Mouse (Mus musculus) layer of hippocampus, postnatal 14 days (tissue): ENCODE measurements around the gene Srsf4. TPM values are rescaled to one million over a fixed set of nuclear protein-coding genes. Genes with fewer than 3 reads are reported as not detected.

Source experiments
- DNase-seq, 2 experiments: peaks; one replicate each; pipeline ENCODE4 v3.0.0; 2021 to 2022; ENCODE audit warnings: low spot score in 2 of 2, mixed read lengths in 1 of 2
- total RNA-seq, 2 experiments: library from RNA; stranded (reverse); gene quantifications; 2 replicates each; pipeline ENCODE4 v1.2.3; 2021

Gene Srsf4
- total RNA-seq, 2 experiments from 2014 or later, result 68.6 to 70.3 TPM

GRCm38 (mm10) chr4:131914046-131914643 lies 40.7 kb downstream of the Srsf4 start:
- DNase-seq, result no peak

GRCm38 (mm10) chr4:131914891-131915469 lies 41.6 kb downstream of the Srsf4 start:
- DNase-seq, result no peak

DNA sequence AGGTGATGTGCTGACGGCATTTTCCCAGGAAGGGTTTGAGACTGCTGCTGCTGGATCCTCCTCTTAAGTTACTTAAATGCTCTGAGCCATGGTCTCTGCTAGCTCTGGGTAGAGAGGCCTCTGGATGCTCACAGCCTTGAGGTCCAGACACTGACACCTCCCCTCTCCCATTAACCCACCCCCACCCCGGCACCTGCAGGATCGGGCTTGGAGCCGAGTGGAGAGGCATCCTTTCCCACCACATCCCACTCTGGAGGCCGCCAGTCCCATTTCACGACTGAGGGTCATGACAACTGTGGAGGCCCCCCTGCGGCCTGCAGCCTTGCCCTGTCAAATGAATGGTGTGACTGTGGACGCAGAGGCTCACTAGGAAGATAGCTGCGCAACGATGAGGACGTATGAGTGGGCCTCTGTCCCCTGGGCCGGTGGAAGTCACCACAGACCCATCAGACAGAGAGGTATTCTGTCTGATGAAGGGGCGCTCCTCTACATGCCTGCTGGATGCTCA lies 42.5 kb downstream of the Srsf4 start:
- no peak for DNase-seq

DNA sequence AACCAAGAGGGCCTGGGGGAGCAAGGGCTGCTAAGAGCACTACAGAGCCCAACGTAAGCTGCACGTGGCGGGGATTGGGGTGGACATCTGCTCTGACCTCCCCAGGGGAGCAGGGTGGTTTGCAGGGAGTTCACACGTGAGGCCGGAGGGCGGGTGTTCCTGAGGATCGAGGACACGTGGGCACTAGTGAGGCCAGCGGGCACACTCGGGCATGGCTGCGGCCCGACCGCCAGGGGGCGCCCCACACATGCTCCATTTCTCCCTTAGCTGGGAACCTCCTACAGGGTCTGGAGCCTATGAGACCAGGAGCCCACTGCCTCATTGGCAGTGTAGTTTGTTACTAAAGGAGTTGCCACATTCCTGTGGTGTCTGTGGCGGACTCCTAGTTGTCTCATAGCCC lies 43.0 kb downstream of the Srsf4 start:
- peak; percentile 41 to 53 for DNase-seq

DNA sequence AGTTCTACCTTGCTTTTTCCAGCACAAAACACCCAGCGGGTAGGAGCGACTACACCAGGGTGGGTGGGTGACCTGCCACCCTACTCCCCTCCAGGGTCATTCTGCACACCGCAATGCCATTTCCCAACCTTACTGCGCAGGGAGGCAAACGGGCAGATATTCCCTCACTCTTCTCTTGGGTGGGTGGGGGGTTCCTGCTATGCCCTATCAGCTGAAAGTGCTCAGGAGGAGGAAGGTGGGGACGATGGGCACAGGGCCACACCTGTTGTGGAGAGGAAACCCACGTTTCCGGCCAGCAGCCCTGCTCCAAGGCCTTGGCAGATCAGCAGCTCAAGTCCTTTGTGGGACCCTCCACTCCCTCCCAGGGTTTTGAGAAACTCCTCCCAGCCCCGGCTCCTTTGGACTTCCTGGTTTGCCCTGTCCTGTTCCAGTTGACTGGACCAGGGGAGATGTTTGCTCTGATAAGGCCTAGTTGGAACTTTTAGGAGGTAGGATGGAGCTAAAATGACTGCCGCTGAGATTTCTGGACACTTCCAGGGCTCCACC lies 43.7 kb downstream of the Srsf4 start:
- no peak for DNase-seq

GRCm38 (mm10) chr4:131918026-131918533 lies 44.7 kb downstream of the Srsf4 start:
- no peak for DNase-seq

DNA sequence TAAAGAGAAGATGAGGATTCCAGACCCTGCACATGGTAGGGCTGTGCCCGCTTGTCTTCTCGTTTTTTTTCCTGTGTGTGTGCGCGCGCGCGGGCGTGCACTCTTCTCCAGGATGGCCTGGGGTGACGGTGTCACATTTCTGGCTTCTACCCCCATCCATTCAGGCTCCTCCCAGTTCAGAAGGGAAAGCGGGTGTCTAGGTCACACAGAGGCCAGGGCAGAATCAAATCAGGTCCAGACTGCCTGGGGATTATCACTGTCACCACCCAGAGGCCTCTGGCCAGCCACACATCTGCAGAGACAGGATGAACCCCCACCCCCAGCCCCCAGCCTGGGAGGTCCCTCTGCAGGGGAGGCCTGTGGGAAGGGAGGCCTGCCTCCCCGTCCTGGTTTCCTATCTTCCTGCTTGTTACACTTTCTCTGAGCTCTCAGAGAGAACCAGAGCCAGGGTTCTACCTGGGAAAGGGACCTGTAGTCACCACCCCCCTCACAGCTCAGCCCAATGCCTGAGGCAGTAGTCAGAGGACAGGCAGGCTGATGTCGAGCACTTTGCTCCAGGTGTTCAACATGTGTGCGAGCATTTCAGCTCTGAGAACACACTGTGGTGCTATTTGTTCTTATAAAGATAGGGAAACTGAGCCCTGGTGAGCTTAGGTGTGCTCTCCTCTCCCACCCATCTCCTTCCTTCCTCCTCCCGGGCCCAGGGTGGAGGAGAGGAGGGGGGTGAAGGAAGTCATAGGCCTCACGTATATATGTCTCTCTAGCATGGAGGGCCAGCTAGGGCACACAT lies 45.5 kb downstream of the Srsf4 start:
- no peak for DNase-seq

- DNase-seq, result no peak
Observed at GRCm38 (mm10) chr4:131919506-131920140, 46.2 kb downstream of the Srsf4 start.

GRCm38 (mm10) chr4:131920141-131920594 lies 46.8 kb downstream of the Srsf4 start:
- DNase-seq, result no peak

GRCm38 (mm10) chr4:131920595-131921351 lies 47.4 kb downstream of the Srsf4 start:
- no peak for DNase-seq

DNA sequence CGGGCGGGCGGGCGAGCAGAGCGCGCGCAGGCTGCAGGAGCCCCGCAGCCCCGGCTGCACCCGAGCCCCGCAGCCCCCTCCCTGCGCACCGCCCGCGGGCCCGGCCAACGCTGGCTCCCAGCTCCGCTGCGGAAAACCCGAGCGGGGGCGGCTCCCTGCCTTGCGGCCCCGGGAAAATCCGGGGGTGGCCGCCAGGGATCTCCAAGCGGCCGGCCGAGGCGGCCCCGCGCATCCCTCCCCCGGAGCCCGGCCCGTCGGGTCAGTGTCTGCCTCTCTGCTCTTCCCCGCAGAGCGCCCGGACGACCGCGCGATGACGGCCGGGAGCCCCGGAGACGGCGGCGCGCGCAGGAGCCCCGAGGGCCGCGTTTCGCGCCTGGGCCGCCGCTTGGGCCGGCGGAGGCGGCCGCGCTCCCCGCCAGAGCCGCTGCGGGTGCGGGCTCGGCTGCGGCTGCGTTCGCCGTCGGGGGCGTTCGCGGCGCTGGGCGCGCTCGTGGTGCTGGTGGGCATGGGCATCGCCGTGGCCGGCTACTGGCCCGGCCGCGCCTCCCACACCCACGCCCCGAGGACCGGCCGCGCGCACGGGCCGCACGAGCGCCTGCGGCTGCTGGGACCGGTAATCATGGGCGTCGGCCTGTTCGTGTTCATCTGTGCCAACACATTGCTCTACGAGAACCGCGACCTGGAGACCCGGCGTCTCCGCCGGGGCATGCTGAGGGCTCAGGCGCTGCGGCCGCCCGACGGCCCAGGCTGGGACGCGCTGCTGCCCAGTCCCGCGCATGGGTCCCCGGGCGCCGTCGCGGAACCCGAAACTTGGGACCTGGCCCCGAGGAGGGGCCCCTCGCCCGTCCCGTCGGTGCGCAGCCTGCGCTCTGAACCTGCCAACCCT lies 48.3 kb downstream of the Srsf4 start, which contains the start of gene Tmem200b:
Tmem200b (plus strand) TSS at position 311 of the 886 bp plus-strand sequence.
- no peak for DNase-seq

- DNase-seq, result no peak
Observed at GRCm38 (mm10) chr4:131922404-131922803, 49.0 kb downstream of the Srsf4 start.

DNA sequence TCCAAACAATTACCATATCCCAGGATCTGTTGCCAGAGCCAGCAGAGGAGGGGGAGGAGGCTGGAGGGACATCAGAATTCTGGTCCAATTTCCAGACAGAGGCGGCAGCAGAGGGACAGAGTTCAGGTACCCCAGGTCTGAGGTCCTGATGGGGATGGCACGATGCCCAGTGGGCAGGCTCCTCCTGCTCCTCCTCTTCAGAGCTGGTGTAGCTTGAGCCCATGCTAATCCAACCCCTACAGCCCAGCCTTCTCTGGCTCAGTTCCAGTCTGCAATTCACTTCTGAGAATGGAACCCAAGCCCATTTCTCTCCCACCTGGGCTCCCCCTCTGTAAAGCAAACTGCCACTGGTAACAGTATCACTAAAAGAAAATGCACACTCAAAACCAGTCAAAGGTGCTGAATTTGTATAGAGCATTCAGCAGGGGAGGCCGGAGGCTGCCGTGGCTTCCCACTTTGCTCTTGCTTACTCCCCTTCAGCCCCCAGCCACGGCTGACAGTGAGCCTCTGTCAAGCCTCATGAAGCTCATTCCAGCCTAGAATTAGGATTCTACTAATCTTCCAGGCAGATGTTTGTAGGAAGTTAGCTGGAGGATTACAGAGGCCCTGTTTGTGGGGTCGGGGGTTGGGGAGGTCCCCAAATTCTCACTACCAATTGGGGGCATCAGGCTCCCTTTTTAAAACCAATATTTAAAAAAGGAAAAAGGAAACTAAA lies 50.8 kb downstream of the Srsf4 start:
- DNase-seq, result no peak

DNA sequence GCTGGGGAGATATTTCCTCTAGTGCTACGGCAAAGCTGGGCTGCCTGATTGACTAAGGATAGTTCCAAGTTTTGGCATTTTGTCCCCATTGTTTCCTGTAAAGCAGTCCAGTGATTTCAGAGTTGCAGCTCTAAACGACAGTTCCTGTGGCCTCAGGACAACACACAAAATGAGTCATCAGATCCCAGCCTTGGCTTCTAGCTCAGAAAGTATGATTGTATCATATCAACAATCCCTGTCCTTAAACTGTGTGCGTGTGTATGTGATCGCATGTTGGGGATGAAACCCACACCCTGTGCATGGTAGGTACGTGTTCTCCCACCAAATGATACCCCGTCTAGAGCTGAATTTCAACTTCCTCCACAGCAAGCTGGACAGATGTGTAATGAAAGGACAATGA lies 55.7 kb downstream of the Srsf4 start:
- DNase-seq, result no peak

- DNase-seq, result no peak
Observed at GRCm38 (mm10) chr4:131939459-131939858, 66.0 kb downstream of the Srsf4 start.

- DNase-seq, result no peak
Observed at GRCm38 (mm10) chr4:131940846-131941245, 67.4 kb downstream of the Srsf4 start.

DNA sequence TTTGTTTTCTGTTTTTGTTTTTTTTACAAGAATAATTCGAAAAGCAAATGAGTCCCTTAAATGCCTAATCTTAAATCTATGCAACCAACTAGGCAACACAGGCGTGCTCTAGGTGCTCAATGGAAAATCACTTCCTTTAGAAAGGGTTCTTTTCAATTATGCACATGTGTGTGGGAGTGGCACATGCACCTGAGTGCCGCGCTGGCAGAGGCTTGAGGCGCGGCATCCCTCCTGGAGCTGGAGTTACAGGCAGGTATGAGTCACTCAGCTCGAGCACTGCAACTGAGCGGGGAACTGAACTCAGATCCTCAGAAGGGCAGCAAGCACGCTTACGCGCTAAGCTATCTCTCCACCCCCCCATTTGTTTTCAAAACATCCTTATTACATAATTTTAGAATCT lies 74.4 kb downstream of the Srsf4 start:
- no peak for DNase-seq

DNA sequence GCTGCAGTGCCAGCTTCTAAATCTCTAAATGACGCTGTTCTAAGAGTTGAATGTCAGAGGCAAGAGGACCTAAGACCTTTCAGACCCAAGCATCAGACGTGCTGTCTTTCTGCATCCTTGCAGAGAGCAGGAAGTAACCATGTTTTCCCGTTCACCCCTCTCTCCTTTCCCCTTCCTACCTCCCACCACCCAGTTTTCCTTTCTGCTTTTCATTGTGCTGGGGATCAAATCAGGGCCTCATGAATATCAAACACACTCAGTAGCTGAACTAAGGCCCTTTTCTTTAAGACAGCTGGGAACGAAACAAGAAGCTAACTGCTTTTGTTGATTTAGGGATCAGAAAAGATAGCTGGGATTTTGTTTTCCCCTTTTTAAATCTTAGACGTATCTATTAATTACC lies 76.5 kb downstream of the Srsf4 start:
- no peak for DNase-seq

- no peak for DNase-seq
Observed at GRCm38 (mm10) chr4:131950657-131951056, 77.2 kb downstream of the Srsf4 start.
